Mouse (Mus musculus) lung, postnatal 0 days (tissue): ENCODE results near the gene H2afx.

Experiments used
- CTCF ChIP-seq: IDR thresholded peaks from 2 replicates; pipeline ENCODE4 v1.5.1; 2016; ENCODE audit warnings: antibody characterized with exemption, mild to moderate bottlenecking
- EP300 ChIP-seq: IDR thresholded peaks from 2 replicates; pipeline ENCODE4 v1.6.1; 2016; ENCODE audit warnings: antibody characterized with exemption, mild to moderate bottlenecking, control low read depth

DNA sequence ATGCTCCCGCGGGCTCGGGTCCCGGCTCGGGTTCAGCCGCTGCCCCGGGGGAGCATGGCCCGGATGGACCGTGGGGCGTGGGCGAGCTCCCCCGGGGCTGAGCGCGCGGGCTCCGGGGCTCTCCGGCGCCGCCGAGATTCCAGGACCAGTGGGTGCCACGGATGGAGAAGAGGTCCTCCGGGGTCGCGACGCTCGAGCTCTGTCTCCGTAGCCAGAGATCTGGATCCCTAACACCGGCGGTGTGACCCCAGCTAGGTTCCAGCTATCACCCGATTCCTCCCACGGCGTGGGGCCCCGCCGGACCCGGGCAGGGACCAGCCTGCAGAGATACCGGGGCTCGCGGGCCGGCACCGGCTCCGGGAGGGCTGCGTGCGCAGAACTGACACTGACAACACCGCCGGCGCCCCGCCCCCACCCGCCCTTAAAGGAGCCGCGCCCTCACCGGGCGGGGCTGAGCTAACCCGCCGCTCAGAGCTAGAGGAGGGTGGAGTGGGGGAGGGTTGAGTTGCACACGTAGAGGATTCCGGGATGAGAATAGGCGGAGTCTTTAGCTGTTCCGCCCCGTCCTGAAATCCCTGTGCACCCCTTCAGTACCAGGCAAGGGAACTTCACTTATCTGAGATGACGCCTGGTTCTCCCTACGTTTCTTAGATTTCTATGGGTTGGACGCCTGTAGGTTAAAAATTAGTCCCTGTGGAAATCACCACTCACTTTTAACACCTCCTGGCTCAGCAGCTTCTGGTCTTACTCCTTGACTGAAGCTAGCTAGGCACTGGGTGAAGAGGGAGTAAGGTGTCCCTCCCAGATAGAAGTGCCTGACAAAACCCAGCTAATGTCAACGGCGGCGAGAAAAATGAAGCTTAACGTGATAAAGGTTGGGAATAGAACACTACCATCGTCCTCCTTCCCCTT is 14.4 kb upstream of the H2afx start, which contains the start of gene C2cd2l:
- peak; percentile 47; the same call in 1 of the 2 replicates for TF ChIP-seq EP300
- TF ChIP-seq CTCF: no peak
